ENCODE assay signal across 8 mouse cellular contexts in genomic region chr7:82648353-82649080, GRCm38 (mm10). TPM values are rescaled to one million over a fixed set of nuclear protein-coding genes. Genes with fewer than 3 reads are reported as not detected.
DNase-seq lines count a peak whose midpoint lies in the region; ATAC-seq and TF ChIP-seq lines count a peak whose summit lies in the region.

Gene Saxo2, minus strand, starts transcription at chr7:82648528.
Gene Efl1, plus strand, starts transcription at chr7:82648614.

- peak within 1 kb of the TSS; percentile 94 for H3K4me2 ChIP-seq in heart, embryonic 12.5 days
- peak within 1 kb of the TSS; percentile 73 for H3K4me2 ChIP-seq in kidney, postnatal 0 days (ENCODE audit: low read length)
- peak within 1 kb of the TSS; percentile 75 for H3K4me2 ChIP-seq in liver, embryonic 11.5 days
- peak within 1 kb of the TSS; percentile 54 for H3K4me2 ChIP-seq in stomach, embryonic 14.5 days (replicated peaks; ENCODE audit: low read depth, low read length)

- H3K36me3 ChIP-seq in C2C12 (ENCODE audit: control insufficient read depth, insufficient read depth): peaks cover 9% of the 10 kb centered on the region
- H3K36me3 ChIP-seq in erythroblast, embryonic 14.5 days (ENCODE audit: control insufficient read depth): peaks cover 7% of the 10 kb centered on the region
- peaks cover 6% of the 10 kb centered on the region for H3K36me3 ChIP-seq in heart, embryonic 12.5 days
- no peaks in the 10 kb centered on the region for H3K36me3 ChIP-seq in kidney, postnatal 0 days (ENCODE audit: insufficient read depth, low read length)
- no peaks in the 10 kb centered on the region for H3K36me3 ChIP-seq in liver, embryonic 11.5 days (ENCODE audit: control insufficient read depth, insufficient read depth, low read length)
- H3K36me3 ChIP-seq in stomach, embryonic 14.5 days (ENCODE audit: control insufficient read depth, insufficient read depth, low read length): no peaks in the 10 kb centered on the region; the same call in 1 of the 2 replicates

- no peaks in the 10 kb centered on the region for H3K9me3 ChIP-seq in erythroblast, embryonic 14.5 days (ENCODE audit: control insufficient read depth, low read length)
- no peaks in the 10 kb centered on the region for H3K9me3 ChIP-seq in heart, embryonic 12.5 days (replicated peaks)
- no peaks in the 10 kb centered on the region for H3K9me3 ChIP-seq in kidney, postnatal 0 days (replicated peaks; ENCODE audit: low read length)
- H3K9me3 ChIP-seq in liver, embryonic 11.5 days (ENCODE audit: control insufficient read depth, low read length): no peaks in the 10 kb centered on the region
- no peaks in the 10 kb centered on the region for H3K9me3 ChIP-seq in stomach, embryonic 14.5 days (ENCODE audit: control insufficient read depth, low read depth, low read length)

- peak within 1 kb of the TSS; percentile 33 for H3K27ac ChIP-seq in heart, embryonic 12.5 days (ENCODE audit: poor library complexity, severe bottlenecking)
- H3K27ac ChIP-seq in kidney, postnatal 0 days: 0 out of 2 replicates have a peak within 1 kb of the TSS, but pooled peaks have one; percentile 31
- no peak within 1 kb of the TSS for H3K27ac ChIP-seq in liver, embryonic 11.5 days (ENCODE audit: low read depth, low read length)
- H3K27ac ChIP-seq in stomach, embryonic 14.5 days (ENCODE audit: low read length): no peak within 1 kb of the TSS

- under 1% methylated on average over 46 of the region's 46 CpGs for WGBS in heart, embryonic 12.5 days
- WGBS in kidney, postnatal 0 days: under 1% methylated on average over 46 of the region's 46 CpGs
- WGBS in liver, embryonic 11.5 days: under 1% methylated on average over 46 of the region's 46 CpGs
- under 1% methylated on average over 46 of the region's 46 CpGs for WGBS in stomach, embryonic 14.5 days

- peak; percentile 96 for ATAC-seq in heart, embryonic 12.5 days (ENCODE audit: insufficient number of reproducible peaks, low FRiP score)
- ATAC-seq in kidney, postnatal 0 days (replicated peaks; ENCODE audit: low FRiP score, low read depth): peak; percentile 98
- ATAC-seq in liver, embryonic 11.5 days (replicated peaks; ENCODE audit: low FRiP score): peak; percentile 99
- peak; percentile 95 for ATAC-seq in stomach, embryonic 14.5 days (ENCODE audit: insufficient number of reproducible peaks, insufficient read depth, low FRiP score, low read depth)

- peak; percentile 98 for DNase-seq in brain, embryonic 14.5 days (ENCODE audit: low read depth)
- DNase-seq in kidney, postnatal 0 days (ENCODE audit: low spot score): peak; percentile 96
- peak; percentile 92 for DNase-seq in liver, embryonic 11.5 days (ENCODE audit: low spot score)
- DNase-seq in naive thymus-derived CD4-positive, alpha-beta T cell, adult 2 months (ENCODE audit: low read depth): peak; percentile 98

- peaks cover 30% of the 10 kb centered on the region for H3K79me2 ChIP-seq in C2C12 (ENCODE audit: control insufficient read depth, insufficient read depth)

- peak within 1 kb of the TSS; percentile 90 for H3K9ac ChIP-seq in heart, embryonic 12.5 days
- H3K9ac ChIP-seq in kidney, postnatal 0 days (ENCODE audit: low read depth, low read length): peak within 1 kb of the TSS; percentile 66
- peak within 1 kb of the TSS; percentile 78 for H3K9ac ChIP-seq in liver, embryonic 11.5 days (ENCODE audit: low read depth, low read length)
- H3K9ac ChIP-seq in stomach, embryonic 14.5 days (replicated peaks; ENCODE audit: low read depth, low read length): peak within 1 kb of the TSS; percentile 37; the same call in 1 of the 2 replicates

- H3K27me3 ChIP-seq in C2C12 (ENCODE audit: control insufficient read depth, insufficient read depth, insufficient read length): no peaks in the 10 kb centered on the region
- no peaks in the 10 kb centered on the region for H3K27me3 ChIP-seq in erythroblast, embryonic 14.5 days (ENCODE audit: control insufficient read depth)
- no peaks in the 10 kb centered on the region for H3K27me3 ChIP-seq in heart, embryonic 12.5 days (replicated peaks)
- no peaks in the 10 kb centered on the region for H3K27me3 ChIP-seq in kidney, postnatal 0 days (ENCODE audit: insufficient read depth, low read length)
- H3K27me3 ChIP-seq in liver, embryonic 11.5 days (replicated peaks; ENCODE audit: control insufficient read depth, insufficient read depth, low read length): no peaks in the 10 kb centered on the region
- H3K27me3 ChIP-seq in stomach, embryonic 14.5 days (ENCODE audit: control insufficient read depth, insufficient read depth, low read length): no peaks in the 10 kb centered on the region

- TF ChIP-seq CTCF in C2C12 (IDR thresholded peaks at IDR 0.05; ENCODE audit: control insufficient read depth, insufficient read depth, insufficient read length): no peak
- no peak for TF ChIP-seq CTCF in brain, embryonic 14.5 days (IDR thresholded peaks at IDR 0.05; ENCODE audit: borderline replicate concordance, extremely low read depth, insufficient read depth, insufficient read length)
- TF ChIP-seq CTCF in kidney, postnatal 0 days (IDR thresholded peaks at IDR 0.05; ENCODE audit: low read depth): no peak

- peak; percentile 21; the same call in 1 of the 2 replicates for TF ChIP-seq POLR2A in brain, embryonic 14.5 days (IDR thresholded peaks at IDR 0.05; ENCODE audit: borderline replicate concordance, extremely low read depth, insufficient read depth, insufficient read length, poor library complexity, severe bottlenecking)

- peak within 1 kb of the TSS; percentile 56 for H3K4me3 ChIP-seq in C2C12 (ENCODE audit: insufficient read depth, poor library complexity, severe bottlenecking)
- H3K4me3 ChIP-seq in erythroblast, embryonic 14.5 days (replicated peaks): peak within 1 kb of the TSS; percentile 76
- H3K4me3 ChIP-seq in heart, embryonic 12.5 days: peak within 1 kb of the TSS; percentile 97
- peak within 1 kb of the TSS; percentile 78 for H3K4me3 ChIP-seq in kidney, postnatal 0 days (replicated peaks; ENCODE audit: low read depth, low read length)
- H3K4me3 ChIP-seq in liver, embryonic 11.5 days (ENCODE audit: low read depth, low read length): peak within 1 kb of the TSS; percentile 83
- H3K4me3 ChIP-seq in stomach, embryonic 14.5 days (ENCODE audit: low read depth, low read length): peak within 1 kb of the TSS; percentile 72

- H3K4me1 ChIP-seq in erythroblast, embryonic 14.5 days (ENCODE audit: control insufficient read depth): peaks cover 22% of the 10 kb centered on the region
- H3K4me1 ChIP-seq in heart, embryonic 12.5 days (replicated peaks): peaks cover 11% of the 10 kb centered on the region
- no peaks in the 10 kb centered on the region for H3K4me1 ChIP-seq in kidney, postnatal 0 days (replicated peaks; ENCODE audit: insufficient read depth, low read length)
- H3K4me1 ChIP-seq in liver, embryonic 11.5 days (replicated peaks; ENCODE audit: control insufficient read depth, insufficient read depth, low read length): no peaks in the 10 kb centered on the region; the same call in 1 of the 2 replicates
- H3K4me1 ChIP-seq in stomach, embryonic 14.5 days (ENCODE audit: control insufficient read depth, insufficient read depth, low read length): peaks cover 5% of the 10 kb centered on the region; the same call in 1 of the 2 replicates

- peak within 1 kb of the TSS; percentile 53 for H3ac ChIP-seq in C2C12 (ENCODE audit: control insufficient read depth, insufficient read length, low read depth)

- H3K79me3 ChIP-seq in C2C12 (ENCODE audit: low read depth): peaks cover 14% of the 10 kb centered on the region

TF ChIP-seq in C2C12, 6 proteins besides CTCF, POLR2A, EP300 and RAD21:
- no peak for TF ChIP-seq MAX (IDR thresholded peaks at IDR 0.05)
- no peak for TF ChIP-seq FOSL1 (IDR thresholded peaks at IDR 0.05; ENCODE audit: insufficient read depth, low read length, poor library complexity, severe bottlenecking)
- TF ChIP-seq USF1 (IDR thresholded peaks at IDR 0.05; ENCODE audit: low read depth): no peak
- no peak for TF ChIP-seq CEBPB (IDR thresholded peaks at IDR 0.05; ENCODE audit: low read depth)
- TF ChIP-seq MYOD1 (IDR thresholded peaks at IDR 0.05; ENCODE audit: control insufficient read depth, insufficient read length, low read depth): no peak
- TF ChIP-seq MYOG (IDR thresholded peaks at IDR 0.05; ENCODE audit: control insufficient read depth, extremely low read depth, insufficient read length): no peak

RNA-seq across cellular contexts. Expression of gene Saxo2, which starts in this region (rescaled TPM):
- 2.3 TPM for polyA plus RNA-seq in C2C12 (2012; fragmentation: generic; extraction: Trizol)
- 9.4 and 15.7 TPM in 2 replicates for polyA plus RNA-seq in brain, embryonic 14.5 days (2012; rRNA removed)
- polyA plus RNA-seq in erythroblast, embryonic 14.5 days (2012): not detected in 2 replicates
- 5.7 and 5.8 TPM in 2 replicates for polyA plus RNA-seq in heart, embryonic 12.5 days (2016; fragmentation: Nextera tagmentation; extraction: Ambion mirVana)
- 6.8 and 8.0 TPM in 2 replicates for polyA plus RNA-seq in kidney, postnatal 0 days (2015; fragmentation: Nextera tagmentation; extraction: Ambion mirVana)
- 2.5 and 3.4 TPM in 2 replicates for polyA plus RNA-seq in liver, embryonic 11.5 days (2014; fragmentation: Nextera tagmentation; extraction: Ambion mirVana)
- polyA plus RNA-seq in stomach, embryonic 14.5 days (2014; fragmentation: Nextera tagmentation; extraction: Ambion mirVana): 4.6 and 5.9 TPM in 2 replicates

RNA-seq across cellular contexts. Expression of gene Efl1, which starts in this region (rescaled TPM):
- polyA plus RNA-seq in C2C12 (2012; fragmentation: generic; extraction: Trizol): 9.9 TPM
- polyA plus RNA-seq in brain, embryonic 14.5 days (2012; rRNA removed): 8.0 and 11.2 TPM in 2 replicates
- polyA plus RNA-seq in erythroblast, embryonic 14.5 days (2012): 0.15 and 0.33 TPM in 2 replicates
- polyA plus RNA-seq in heart, embryonic 12.5 days (2016; fragmentation: Nextera tagmentation; extraction: Ambion mirVana): 15.7 and 16.6 TPM in 2 replicates
- 15.9 and 16.8 TPM in 2 replicates for polyA plus RNA-seq in kidney, postnatal 0 days (2015; fragmentation: Nextera tagmentation; extraction: Ambion mirVana)
- polyA plus RNA-seq in liver, embryonic 11.5 days (2014; fragmentation: Nextera tagmentation; extraction: Ambion mirVana): 20.9 and 21.7 TPM in 2 replicates
- polyA plus RNA-seq in stomach, embryonic 14.5 days (2014; fragmentation: Nextera tagmentation; extraction: Ambion mirVana): 29.7 and 30.1 TPM in 2 replicates

Comparison
In these comparisons a context has a peak if more than half of its experiments do, and no peak if none do; other contexts are left out.
1. H3K27ac ChIP-seq: peak in heart, embryonic 12.5 days (single experiment) and kidney, postnatal 0 days (single experiment); none in liver, embryonic 11.5 days (single experiment) and stomach, embryonic 14.5 days (single experiment).
2. H3K9ac ChIP-seq: peak in every context shown above with its lines; median percentile 90 in heart, embryonic 12.5 days; 78 in liver, embryonic 11.5 days; 66 in kidney, postnatal 0 days; 37 in stomach, embryonic 14.5 days.
3. Peak in every context shown above with its lines, with median percentiles within 50 percentile points of each other: H3K4me3 ChIP-seq, DNase-seq, ATAC-seq and H3K4me2 ChIP-seq.